Mouse (Mus musculus) liver, embryonic 14.5 days (tissue): Measurements from ENCODE around the gene Syvn1.

Experiments
- CTCF ChIP-seq: IDR thresholded peaks from 2 replicates; pipeline ENCODE4 v1.5.1; 2016; ENCODE audit warnings: antibody characterized with exemption, low read depth, control low read depth
- EP300 ChIP-seq: IDR thresholded peaks from 2 replicates; pipeline ENCODE4 v1.6.1; 2016; ENCODE audit warnings: antibody characterized with exemption, low read depth

- no peak for TF ChIP-seq CTCF
- TF ChIP-seq EP300, result no peak
Measured at GRCm38 (mm10) chr19:6058966-6059365, 12.6 kb downstream of the Syvn1 start.
